Mouse (Mus musculus) cortical plate, adult 2 months (tissue): ENCODE results near the gene Zfp383.

Experiments
- CTCF ChIP-seq: fragments of 200-500 bp; IDR thresholded peaks from 2 replicates; pipeline ENCODE4 v1.5.1; 2011; ENCODE audit warnings: mild to moderate bottlenecking, control low read depth, low read length; ENCODE audit not compliant: insufficient read depth; ENCODE audit errors: extremely low read depth
- POLR2A ChIP-seq: fragments of 200-500 bp; IDR thresholded peaks from 2 replicates; pipeline ENCODE4 v1.6.1; 2011; ENCODE audit warnings: mild to moderate bottlenecking, low read length, control low read depth; ENCODE audit not compliant: insufficient read depth; ENCODE audit errors: extremely low read depth

DNA sequence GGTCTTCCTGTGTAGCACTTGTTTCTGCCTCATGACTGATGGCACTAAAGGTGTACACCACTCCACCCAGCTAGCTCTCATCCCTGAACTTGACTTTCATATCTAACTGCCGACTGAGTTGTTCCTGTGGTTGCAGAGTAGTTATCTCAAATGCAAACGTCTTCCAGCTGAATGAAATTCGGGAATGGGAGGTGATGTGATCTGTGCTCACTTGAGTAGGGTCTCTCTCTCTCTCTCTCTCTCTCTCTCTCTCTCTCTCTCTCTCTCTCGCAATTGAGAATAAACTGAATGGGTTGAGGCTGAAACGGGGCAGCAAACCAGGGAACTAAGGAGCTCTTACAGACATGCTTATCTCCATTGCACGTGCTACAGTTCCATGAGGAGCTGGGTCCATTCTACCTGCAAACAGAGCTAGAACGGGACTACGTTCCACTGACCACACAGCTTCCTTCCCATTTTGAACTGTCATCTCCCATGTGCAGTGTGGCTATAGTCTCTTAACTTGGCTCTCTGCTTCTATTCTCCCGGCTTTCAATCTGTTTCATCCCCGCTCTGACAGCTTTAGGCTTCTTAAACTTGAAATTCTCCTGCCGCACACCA is 50.2 kb downstream of the Zfp383 start:
- TF ChIP-seq CTCF (no peak), POLR2A (no peak)
